Mouse (Mus musculus): ENCODE data around the gene Med10. TPM values are rescaled to one million over a fixed set of nuclear protein-coding genes. Genes with fewer than 3 reads are reported as not detected.

Med10 gene
- total and polyA plus RNA-seq, 3 experiments: 119 to 151 TPM; not detected in 1

DNA sequence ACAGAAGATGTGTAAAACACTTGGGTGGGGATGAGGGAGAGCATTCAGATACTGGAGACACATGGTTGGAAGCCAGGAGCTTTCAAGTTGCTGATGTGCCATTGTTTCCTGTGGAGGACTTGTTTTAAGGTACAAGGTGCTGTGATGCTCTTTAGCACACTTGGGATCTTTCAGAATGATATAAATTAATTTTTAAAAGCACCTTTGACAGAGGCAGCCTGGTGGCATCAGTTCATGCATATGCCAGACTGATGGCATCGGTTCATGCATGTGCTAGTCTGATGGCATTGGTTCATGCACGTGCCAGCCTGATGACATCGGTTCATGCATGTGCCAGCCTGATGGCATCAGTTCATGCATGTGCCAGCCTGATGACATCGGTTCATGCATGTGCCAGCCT is 60.1 kb downstream of the Med10 start:
- H3K27me3 ChIP-seq (ENCODE audit: control insufficient read depth in 1 of 2, insufficient read depth in 2 of 2, low read length in 2 of 2): no peaks in the 10 kb centered on the region; a peak in 1 of 4 replicates
- TF ChIP-seq KAT2A (conservative IDR thresholded peaks at IDR 0.05; ENCODE audit: low read depth, low read length) (no peak), RCOR1 (IDR thresholded peaks at IDR 0.05; ENCODE audit: low read depth, low read length) (no peak), MAX (IDR thresholded peaks at IDR 0.05; ENCODE audit: low read length) (no peak), CHD2 (IDR thresholded peaks at IDR 0.05; ENCODE audit: low read length) (no peak), MAZ (IDR thresholded peaks at IDR 0.05; ENCODE audit: low read depth, low read length) (no peak), TCF12 (IDR thresholded peaks at IDR 0.05; ENCODE audit: low read depth, low read length) (no peak), NELFE (IDR thresholded peaks at IDR 0.05; ENCODE audit: low read depth, low read length) (no peak), USF1 (IDR thresholded peaks at IDR 0.05; ENCODE audit: low read depth, low read length) (no peak), SIN3A (IDR thresholded peaks at IDR 0.05; ENCODE audit: low read length) (no peak), CHD1 (IDR thresholded peaks at IDR 0.05; ENCODE audit: low read depth, low read length) (no peak), EP300 (IDR thresholded peaks at IDR 0.05; ENCODE audit: low read depth in 1 of 2, low read length in 2 of 2) (no peak)

DNA sequence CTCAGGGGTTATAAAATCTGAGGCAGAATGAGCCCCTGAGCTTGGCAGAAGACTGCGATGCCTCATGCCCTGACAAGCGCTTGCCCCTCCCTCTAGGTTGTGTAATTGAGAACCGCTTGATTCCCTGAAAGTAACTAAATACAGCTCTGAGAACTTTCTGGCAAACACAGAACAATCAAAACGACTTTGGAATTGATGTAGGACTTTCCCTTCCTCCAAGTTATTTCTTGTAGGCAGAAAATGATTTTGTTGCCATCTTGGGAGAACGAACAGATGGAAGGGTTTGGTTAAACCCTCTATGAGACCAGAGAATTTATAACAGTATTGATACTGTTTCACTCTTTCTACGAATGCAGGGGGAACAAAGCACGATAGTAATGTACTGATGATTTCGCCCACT is 62.7 kb downstream of the Med10 start:
- TF ChIP-seq NRF1 (IDR thresholded peaks at IDR 0.05; ENCODE audit: insufficient read depth, low read depth, low read length, poor library complexity, severe bottlenecking) (no peak), TCF12 (IDR thresholded peaks at IDR 0.05; ENCODE audit: low read depth, low read length) (no peak), SIN3A (IDR thresholded peaks at IDR 0.05; ENCODE audit: low read length) (no peak), POLR2AphosphoS2 (IDR thresholded peaks at IDR 0.05; ENCODE audit: low read length) (no peak), GATA1 (IDR thresholded peaks at IDR 0.05; ENCODE audit: low read depth, low read length) (no peak), USF2 (IDR thresholded peaks at IDR 0.05; ENCODE audit: borderline replicate concordance in 1 of 2, insufficient read depth in 1 of 2, low read depth in 1 of 2, low read length in 2 of 2) (no peak), HCFC1 (IDR thresholded peaks at IDR 0.05; ENCODE audit: low read depth, low read length) (no peak)
- H3K36me3 ChIP-seq (ENCODE audit: control insufficient read depth in 1 of 2, insufficient read depth in 2 of 2, low read length in 2 of 2): no peaks in the 10 kb centered on the region
- no peaks in the 10 kb centered on the region for H3K9me3 ChIP-seq (replicated peaks; ENCODE audit: insufficient read depth, low read length)
- H3K9ac ChIP-seq (ENCODE audit: control insufficient read depth, low read depth, low read length, poor library complexity, severe bottlenecking): no peak overlapping the region
- H3K79me2 ChIP-seq (ENCODE audit: control insufficient read depth, insufficient read depth, low read length, poor library complexity): no peaks in the 10 kb centered on the region
- H3K27me3 ChIP-seq (ENCODE audit: control insufficient read depth in 1 of 2, insufficient read depth in 2 of 2, low read length in 2 of 2): no peaks in the 10 kb centered on the region; a peak in 1 of 4 replicates
- H3K27ac ChIP-seq (ENCODE audit: control insufficient read depth, low read depth, low read length): no peak overlapping the region
- no peak overlapping the region for H3K4me3 ChIP-seq (ENCODE audit: control insufficient read depth in 1 of 2, insufficient read depth in 1 of 2, low read depth in 2 of 2, low read length in 2 of 2)
- H3K4me1 ChIP-seq (ENCODE audit: control insufficient read depth in 1 of 2, insufficient read depth in 2 of 2, low read length in 2 of 2): no peaks in the 10 kb centered on the region
- no peak for DNase-seq (ENCODE audit: low read depth, low spot score)

More for the DNA sequence above, 60.1 kb downstream of the Med10 start:
- Histone ChIP-seq H3K4me1 (ENCODE audit: control insufficient read depth in 1 of 2, insufficient read depth in 2 of 2, low read length in 2 of 2) (no peaks in the 10 kb centered on the region), H3K79me2 (ENCODE audit: control insufficient read depth, insufficient read depth, low read length, poor library complexity) (no peaks in the 10 kb centered on the region), H3K4me3 (ENCODE audit: control insufficient read depth in 1 of 2, insufficient read depth in 1 of 2, low read depth in 2 of 2, low read length in 2 of 2) (no peak overlapping the region), H3K9me3 (replicated peaks; ENCODE audit: insufficient read depth, low read length) (no peaks in the 10 kb centered on the region), H3K36me3 (ENCODE audit: control insufficient read depth in 1 of 2, insufficient read depth in 2 of 2, low read length in 2 of 2) (no peaks in the 10 kb centered on the region), H3K27ac (ENCODE audit: control insufficient read depth, low read depth, low read length) (no peak overlapping the region), H3K9ac (ENCODE audit: control insufficient read depth, low read depth, low read length, poor library complexity, severe bottlenecking) (no peak overlapping the region)
- DNase-seq (ENCODE audit: low read depth, low spot score): no peak

Other genes with a start within 250 kb of the Med10 start
- 4.0 and 7.7 TPM in 2 replicates for gene Srd5a1, start 191.0 kb upstream of the Med10 start, total RNA-seq (2012; rRNA removed)
- gene Srd5a1, start 191.0 kb upstream of the Med10 start, polyA plus RNA-seq (2012; ENCODE audit: insufficient read depth in 1 of 2, insufficient read length in 2 of 2, low read depth in 1 of 2, low replicate concordance in 2 of 2, missing spikeins in 1 of 2): 10 to 100 TPM in 1 of 2 experiments, not detected in 1; 10.5 TPM
- not detected in 2 replicates for gene Ube2ql1, start 62.5 kb upstream of the Med10 start, total RNA-seq (2012; rRNA removed)
- gene Ube2ql1, start 62.5 kb upstream of the Med10 start, polyA plus RNA-seq (2012; ENCODE audit: insufficient read depth in 1 of 2, insufficient read length in 2 of 2, low read depth in 1 of 2, low replicate concordance in 2 of 2, missing spikeins in 1 of 2): not detected

Data from MEL (cell line).